Mouse (Mus musculus) common myeloid progenitor, adult 5-6 weeks (primary cell): Measurements from ENCODE around the gene Tada2a. TPM values are rescaled to one million over a fixed set of nuclear protein-coding genes. Genes with fewer than 3 reads are reported as not detected.
A peak's percentile ranks its signal among the peaks of the same experiment; 100 is the strongest.

Experiments used
- ATAC-seq: replicated peaks from 2 replicates; pipeline ENCODE4 v1.8.0; 2016; ENCODE audit warnings: low read depth, mild to moderate bottlenecking, moderate TSS enrichment, inconsistent platforms; ENCODE audit not compliant: poor library complexity, severe bottlenecking
- total RNA-seq: library from RNA; stranded (forward); fragments of 200-1000, 187-1606 nt; gene quantifications from 2 replicates; pipeline ENCODE4 v1.2.3, GENCODE M21; 2017

Gene Tada2a
- 16.2 and 25.3 TPM in 2 replicates for total RNA-seq

- peak; percentile 80 for ATAC-seq
These were observed at the start of gene Tada2a, which contains the start of gene Acaca for GRCm38 (mm10) chr11:84128943-84129798. TSS of gene Tada2a (minus strand) at chr11:84129600. TSS of gene Acaca (plus strand) at chr11:84129672.

GRCm38 (mm10) chr11:84178571-84178970 is 49.2 kb upstream of the Tada2a start:
- no peak for ATAC-seq

- no peak for ATAC-seq
These were observed 43.4 kb upstream of the Tada2a start for GRCm38 (mm10) chr11:84172539-84173435.

- peak; percentile 62 for ATAC-seq
These were observed 39.4 kb upstream of the Tada2a start for GRCm38 (mm10) chr11:84168701-84169288.

GRCm38 (mm10) chr11:84167046-84167526 is 37.7 kb upstream of the Tada2a start, which contains the start of gene Gm11437:
TSS of gene Gm11437 (minus strand) at chr11:84167476.
- ATAC-seq = no peak

- no peak for ATAC-seq
These were observed 35.2 kb upstream of the Tada2a start for GRCm38 (mm10) chr11:84164561-84164960.

GRCm38 (mm10) chr11:84164123-84164522 is 34.7 kb upstream of the Tada2a start:
- ATAC-seq = no peak

- ATAC-seq = no peak
These were observed 27.3 kb upstream of the Tada2a start for GRCm38 (mm10) chr11:84156535-84157262.

GRCm38 (mm10) chr11:84150884-84151283 is 21.5 kb upstream of the Tada2a start:
- 0 out of 2 replicates have a peak, but pooled peaks have one; percentile 54 for ATAC-seq

- no peak for ATAC-seq
These were observed 16.7 kb upstream of the Tada2a start for GRCm38 (mm10) chr11:84146081-84146480.

- ATAC-seq = no peak
These were observed 15.9 kb upstream of the Tada2a start for GRCm38 (mm10) chr11:84145201-84145798.

GRCm38 (mm10) chr11:84141752-84142151 is 12.4 kb upstream of the Tada2a start:
- ATAC-seq = peak; percentile 72

- ATAC-seq = no peak
These were observed 7.1 kb upstream of the Tada2a start for GRCm38 (mm10) chr11:84136453-84136852.

GRCm38 (mm10) chr11:84134331-84134860 is 5.0 kb upstream of the Tada2a start:
- no peak for ATAC-seq

- no peak for ATAC-seq
These were observed 392 bp upstream of the Tada2a start for GRCm38 (mm10) chr11:84129799-84130185.

- ATAC-seq = no peak
These were observed 1.4 kb downstream of the Tada2a start for GRCm38 (mm10) chr11:84127977-84128376.

- ATAC-seq = no peak
These were observed 8.1 kb downstream of the Tada2a start for GRCm38 (mm10) chr11:84121051-84121956.

GRCm38 (mm10) chr11:84117431-84117830 is 12.0 kb downstream of the Tada2a start:
- no peak for ATAC-seq
